Mouse (Mus musculus) skeletal muscle tissue, adult 2 months (tissue): Measurements from ENCODE around the gene Tm4sf19.
A peak's percentile ranks its signal among the peaks of the same experiment; 100 is the strongest.

Experiments
- DNase-seq: peaks from one replicate; pipeline ENCODE4 v3.0.0-alpha.2; 2012; ENCODE audit warnings: low read depth, low spot score

Gene Tm4sf19

GRCm38 (mm10) chr16:32400267-32400666, at the start of gene Tm4sf19:
Gene Tm4sf19, plus strand, starts transcription at chr16:32400506.
- DNase-seq: no peak

DNA sequence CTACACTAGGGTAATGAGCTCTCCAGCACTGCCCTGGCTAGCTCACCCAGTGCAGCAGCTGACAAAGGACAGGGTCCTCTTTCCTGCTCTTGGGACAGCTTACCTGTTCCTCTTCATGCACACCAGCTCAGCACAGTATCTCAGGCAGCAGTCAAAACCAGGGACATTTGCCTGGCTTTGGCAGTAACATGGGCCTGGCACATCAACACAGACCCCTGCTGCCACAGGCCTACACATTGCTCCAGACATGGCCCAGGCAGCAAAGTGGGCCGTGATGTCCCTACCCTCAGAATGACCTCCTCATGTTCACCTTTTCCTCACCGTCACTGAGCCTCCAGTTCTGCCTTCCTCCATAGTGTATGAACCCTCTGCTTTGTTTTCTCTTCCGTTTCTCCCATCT, 49.5 kb upstream of the Tm4sf19 start:
- DNase-seq: no peak

- DNase-seq: no peak
Observed at GRCm38 (mm10) chr16:32363530-32363929, 36.8 kb upstream of the Tm4sf19 start.

GRCm38 (mm10) chr16:32371351-32371750, 29.0 kb upstream of the Tm4sf19 start:
- peak; percentile 10 for DNase-seq

- no peak for DNase-seq
Observed at GRCm38 (mm10) chr16:32379575-32379974, 20.7 kb upstream of the Tm4sf19 start.

DNA sequence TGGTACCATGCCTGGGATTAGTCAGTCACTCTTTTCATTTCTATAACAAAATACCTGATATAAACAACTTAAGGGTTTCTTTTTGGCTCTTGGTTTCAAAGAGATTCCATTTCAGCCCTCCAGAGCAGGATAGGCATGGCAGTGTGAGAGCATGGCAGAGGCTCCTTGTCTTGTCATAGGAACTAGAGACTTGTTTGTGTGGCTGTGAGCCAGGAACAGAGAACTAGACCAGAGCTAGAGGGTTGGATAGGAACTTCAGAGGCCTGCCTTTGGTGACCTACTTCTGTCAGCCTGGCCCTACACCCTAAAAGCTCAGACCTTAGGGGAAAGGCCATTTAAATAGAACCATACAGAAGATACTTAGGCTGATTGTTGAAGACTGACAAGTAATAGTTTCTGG, 17.4 kb upstream of the Tm4sf19 start:
- DNase-seq: peak; percentile 39

GRCm38 (mm10) chr16:32384885-32385284, 15.4 kb upstream of the Tm4sf19 start:
- DNase-seq: no peak

GRCm38 (mm10) chr16:32386826-32387225, 13.5 kb upstream of the Tm4sf19 start:
- no peak for DNase-seq

DNA sequence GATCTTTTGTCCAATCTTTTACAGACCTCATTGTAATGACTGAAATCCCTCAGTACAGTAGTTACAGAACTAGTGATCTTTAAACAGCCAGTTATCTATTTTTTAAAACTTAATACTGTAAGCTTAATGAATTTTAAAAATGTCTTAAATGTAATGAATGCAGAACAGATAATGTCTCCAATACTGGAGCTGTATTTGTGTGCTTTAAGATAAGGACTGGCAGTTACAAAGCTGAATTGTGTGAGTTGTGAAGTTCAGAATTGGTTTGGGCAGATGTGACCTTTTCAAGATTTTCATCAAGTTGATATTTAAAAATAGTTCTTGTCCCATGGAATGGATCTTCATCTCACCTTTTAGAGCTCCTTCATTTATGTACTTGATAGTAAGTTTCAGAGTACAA, 11.3 kb upstream of the Tm4sf19 start:
- DNase-seq: no peak

GRCm38 (mm10) chr16:32389841-32390240, 10.5 kb upstream of the Tm4sf19 start:
- no peak for DNase-seq

- DNase-seq: no peak
Observed at GRCm38 (mm10) chr16:32390882-32391281, 9.4 kb upstream of the Tm4sf19 start.

DNA sequence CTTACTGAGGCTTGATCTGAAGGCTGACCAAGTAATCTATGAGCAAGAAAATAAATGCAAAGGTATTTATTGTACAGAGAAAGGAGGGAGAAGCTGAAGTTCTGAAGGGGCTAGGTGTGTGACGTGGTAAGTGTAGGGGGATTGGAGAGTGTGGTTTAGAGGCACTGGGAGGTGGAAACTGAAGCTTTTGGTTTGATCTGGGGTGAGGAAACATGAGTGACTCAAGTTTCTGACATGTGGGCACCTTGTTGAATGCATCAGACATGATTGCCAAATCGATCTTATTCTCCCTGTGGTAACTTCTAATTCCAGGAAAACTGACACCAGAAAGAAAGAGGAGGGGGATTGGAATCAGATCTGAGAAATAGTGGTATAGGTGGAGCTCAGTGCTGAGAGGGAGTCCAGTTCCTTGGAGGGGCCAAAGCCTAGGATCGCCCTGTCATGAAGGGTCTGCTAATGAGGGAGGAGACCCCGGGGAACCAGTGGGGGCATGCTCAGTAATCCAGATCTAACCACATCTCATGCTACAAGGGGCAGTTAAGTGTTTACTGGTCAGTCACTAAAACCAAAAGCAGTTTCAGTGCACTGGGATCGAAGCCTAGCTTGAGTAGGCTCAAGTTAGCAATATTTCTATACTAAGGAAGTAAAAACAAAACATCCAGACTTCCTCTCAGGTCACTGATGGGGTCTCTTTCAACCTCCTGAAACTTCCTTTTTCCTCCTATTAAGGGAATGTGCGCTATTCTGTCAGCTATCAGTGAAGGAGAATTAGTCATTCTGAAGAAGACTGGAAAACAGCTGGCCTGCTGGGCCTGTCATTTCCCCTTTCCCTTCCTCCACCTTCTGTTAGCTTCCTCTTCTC, 4.4 kb upstream of the Tm4sf19 start:
- DNase-seq: peak; percentile 15

GRCm38 (mm10) chr16:32396541-32396835, 3.8 kb upstream of the Tm4sf19 start:
- DNase-seq: peak; percentile 8

GRCm38 (mm10) chr16:32398206-32398605, 2.1 kb upstream of the Tm4sf19 start:
- DNase-seq: no peak

GRCm38 (mm10) chr16:32401335-32401965, 1.1 kb downstream of the Tm4sf19 start:
- peak; percentile 15 for DNase-seq

- DNase-seq: peak; percentile 12
Observed at GRCm38 (mm10) chr16:32402818-32403217, 2.5 kb downstream of the Tm4sf19 start.

DNA sequence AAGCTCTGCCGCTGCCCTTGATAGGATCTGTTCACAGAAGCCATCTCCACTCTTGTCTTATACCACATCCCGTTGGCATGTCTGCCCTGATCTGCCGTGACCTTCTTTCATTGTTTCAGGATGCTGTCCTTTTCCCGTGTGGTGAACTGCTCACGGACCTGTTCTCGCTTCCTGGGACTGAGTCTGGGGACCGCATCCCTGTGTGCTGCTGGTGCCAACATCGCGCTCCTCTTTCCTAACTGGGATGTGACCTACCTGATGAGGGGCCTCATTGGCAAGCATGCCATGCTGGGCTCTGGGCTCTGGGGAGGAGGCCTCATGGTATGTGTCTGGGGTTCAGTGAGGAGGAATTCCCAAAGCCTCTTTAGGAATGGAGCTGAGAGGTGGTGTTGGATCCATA, 5.4 kb downstream of the Tm4sf19 start:
- DNase-seq: no peak

DNA sequence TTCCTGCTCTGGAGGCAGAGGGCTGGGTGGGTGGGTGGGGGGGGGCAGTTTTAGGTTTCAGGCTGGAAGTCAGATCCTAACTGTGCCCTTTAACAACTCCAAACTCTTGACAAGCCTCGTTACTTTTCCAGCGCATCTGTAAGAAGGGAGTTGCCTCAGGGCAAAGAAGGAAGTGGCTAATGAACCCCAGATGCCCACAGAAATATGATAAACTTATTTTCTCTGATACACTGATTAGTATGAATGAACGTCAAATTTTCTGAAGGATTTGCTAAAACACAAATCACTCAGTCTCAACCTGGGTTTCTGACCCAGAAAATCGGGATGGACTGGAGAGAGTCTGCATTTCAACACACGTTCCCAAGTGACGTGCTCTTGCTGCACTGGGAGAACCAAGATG, 6.4 kb downstream of the Tm4sf19 start:
- DNase-seq: no peak

DNA sequence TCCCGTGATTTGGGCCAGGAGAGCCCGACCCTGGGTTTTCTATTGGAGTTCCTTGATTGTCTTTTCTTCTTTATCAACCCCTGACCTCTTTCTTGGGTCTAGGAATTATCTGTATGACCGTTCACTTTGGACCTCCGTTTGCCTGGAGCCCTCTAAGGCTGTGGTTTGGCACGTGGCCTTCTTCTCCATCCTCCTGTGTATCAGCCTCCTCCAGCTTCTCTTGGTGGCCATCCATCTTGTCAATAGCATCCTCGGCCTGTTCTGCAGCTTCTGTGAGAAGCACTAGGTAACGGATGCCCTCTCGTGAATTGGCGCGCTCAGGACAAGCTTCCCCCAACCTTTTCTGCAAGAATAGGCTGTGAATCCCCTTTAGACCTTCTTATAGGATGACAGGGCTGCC, 7.4 kb downstream of the Tm4sf19 start:
- DNase-seq: no peak

DNA sequence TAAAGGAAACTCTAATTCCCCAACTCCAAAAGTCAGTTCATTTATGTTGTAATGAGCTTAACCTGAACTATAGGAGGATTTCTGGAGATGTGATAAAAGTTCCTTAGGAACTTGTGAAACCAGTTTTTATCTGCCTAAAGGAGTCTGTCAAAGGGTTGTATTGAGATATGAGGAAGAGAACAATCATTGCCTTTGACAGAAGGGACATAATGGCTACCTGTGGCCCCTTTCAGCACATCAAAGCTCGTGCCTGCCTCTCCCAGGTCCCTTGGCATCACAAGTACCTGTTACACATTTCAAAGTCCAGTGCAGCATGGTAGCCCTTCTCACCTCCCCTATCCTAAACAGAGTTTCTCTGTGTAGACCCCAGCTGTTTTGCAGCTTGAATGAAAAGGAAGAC, 17.2 kb downstream of the Tm4sf19 start:
- no peak for DNase-seq

DNA sequence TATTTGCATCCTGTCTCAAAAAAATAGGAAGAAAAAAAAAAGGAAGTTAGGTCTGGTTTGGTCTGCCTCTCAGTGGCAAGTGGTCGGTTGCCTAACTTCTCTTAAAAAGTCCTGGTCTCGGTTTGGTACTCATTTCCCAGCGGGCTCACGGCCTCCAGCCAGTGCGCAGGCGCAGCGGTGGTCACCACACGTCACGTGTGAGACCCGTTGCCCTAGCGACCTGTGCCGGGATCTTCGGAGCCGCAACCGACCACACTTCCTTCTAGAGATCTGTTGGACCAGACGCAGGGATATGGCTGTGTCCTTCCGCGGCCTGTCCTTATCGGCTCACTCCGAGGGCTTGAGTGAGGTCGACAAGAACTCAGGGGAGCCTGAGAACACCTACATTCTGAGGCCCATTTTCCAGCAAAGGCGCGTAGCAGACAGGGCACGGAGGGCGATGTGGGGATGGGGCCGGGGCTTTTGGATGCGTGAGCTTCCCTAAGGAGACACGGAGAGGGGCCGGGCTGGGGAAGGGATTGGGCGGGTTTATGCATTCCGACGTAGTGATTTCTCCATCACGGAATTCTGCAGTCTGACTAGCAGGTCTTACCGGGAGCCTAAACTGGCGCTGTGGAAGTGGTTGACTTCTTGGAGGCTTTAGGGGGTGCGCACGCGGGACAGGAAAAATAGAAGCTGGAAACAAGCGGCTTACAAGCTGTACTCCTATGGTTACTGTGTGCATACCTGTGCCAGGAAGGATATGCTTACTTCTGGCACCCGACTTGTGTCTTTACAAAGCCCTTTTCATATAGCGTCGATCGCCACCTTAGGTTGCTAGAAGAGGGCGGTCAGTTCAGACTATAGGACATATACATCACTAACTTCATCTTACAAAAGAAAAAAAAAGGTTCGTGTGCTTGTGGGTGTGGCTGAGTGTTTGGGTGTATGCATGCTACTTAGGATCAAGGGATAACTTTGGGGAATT, 19.5 kb downstream of the Tm4sf19 start, which contains the start of gene Tctex1d2:
Gene Tctex1d2 (plus strand): TSS at position 186 of the 967 bp plus-strand sequence.
- peak; percentile 96 for DNase-seq

- DNase-seq: no peak
Observed at GRCm38 (mm10) chr16:32427506-32427905, 27.2 kb downstream of the Tm4sf19 start.
